Mouse (Mus musculus) adipocyte (in vitro differentiated cells): Measurements from ENCODE around the gene Lysmd3.
"Not testable (repeated sequence)": the region's sequence is repeated elsewhere in the genome, so short reads cannot be mapped to it uniquely, and the experiment has no call there.

ENCODE experiments used
- DNase-seq: peaks from one replicate; pipeline ENCODE4 v3.0.0-alpha.2; 2016; ENCODE audit warnings: low spot score

Lysmd3 gene

GRCm38 (mm10) chr13:81657351-81658052 is at the start of gene Lysmd3:
TSS of gene Lysmd3 (plus strand) at chr13:81657663.
- peak; percentile 86 for DNase-seq

GRCm38 (mm10) chr13:81610349-81610748 is 47.1 kb upstream of the Lysmd3 start:
- DNase-seq: no peak

- not testable (repeated sequence) for DNase-seq
Measured at GRCm38 (mm10) chr13:81627861-81628260, 29.6 kb upstream of the Lysmd3 start.

DNA sequence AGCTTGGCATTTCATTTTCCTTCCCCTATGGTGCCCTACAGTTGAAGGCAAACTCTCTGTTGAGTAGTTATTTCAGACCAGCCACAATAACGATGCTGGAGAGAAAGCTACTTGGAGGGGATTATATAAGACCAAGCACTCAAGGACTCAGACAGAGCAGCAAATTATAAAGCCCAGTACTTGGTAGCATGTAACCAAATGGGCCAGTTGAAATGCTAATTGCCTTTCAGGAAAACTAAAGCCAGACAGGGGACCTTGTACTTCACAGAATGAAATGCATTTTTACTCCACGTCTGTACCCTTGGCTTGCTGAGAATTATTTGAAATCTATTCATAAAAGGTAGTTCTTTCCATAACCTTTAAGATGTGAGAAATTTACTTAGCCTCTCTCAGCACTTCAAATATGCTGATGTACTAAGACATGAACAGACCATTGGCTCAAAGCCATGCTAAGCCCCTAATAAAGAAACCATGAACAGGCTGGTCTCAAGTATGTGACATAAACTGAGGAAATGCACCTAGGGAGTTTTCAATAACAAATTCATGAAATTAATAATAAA is 28.8 kb upstream of the Lysmd3 start:
- no peak for DNase-seq

DNA sequence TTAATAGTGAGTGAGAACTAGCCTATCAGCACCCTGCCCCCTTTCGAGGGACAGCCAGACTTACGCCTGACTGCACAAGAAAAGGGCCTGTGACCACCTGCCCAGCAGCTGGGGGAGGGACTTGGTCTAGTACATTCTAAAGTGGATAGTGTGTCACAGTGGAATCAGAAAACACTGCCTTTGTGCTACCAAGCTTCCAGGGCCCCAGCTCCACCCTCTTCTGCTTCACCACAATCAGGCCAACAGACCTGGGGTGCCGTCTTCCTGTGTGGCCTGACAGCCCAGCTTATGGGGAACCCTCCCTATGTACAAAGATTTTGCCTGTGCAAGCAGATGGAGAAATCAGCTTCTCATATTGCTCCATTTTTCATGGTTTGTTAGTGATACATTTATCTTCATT is 28.1 kb upstream of the Lysmd3 start:
- no peak for DNase-seq

- DNase-seq: no peak
Measured at GRCm38 (mm10) chr13:81630566-81630965, 26.9 kb upstream of the Lysmd3 start.

DNA sequence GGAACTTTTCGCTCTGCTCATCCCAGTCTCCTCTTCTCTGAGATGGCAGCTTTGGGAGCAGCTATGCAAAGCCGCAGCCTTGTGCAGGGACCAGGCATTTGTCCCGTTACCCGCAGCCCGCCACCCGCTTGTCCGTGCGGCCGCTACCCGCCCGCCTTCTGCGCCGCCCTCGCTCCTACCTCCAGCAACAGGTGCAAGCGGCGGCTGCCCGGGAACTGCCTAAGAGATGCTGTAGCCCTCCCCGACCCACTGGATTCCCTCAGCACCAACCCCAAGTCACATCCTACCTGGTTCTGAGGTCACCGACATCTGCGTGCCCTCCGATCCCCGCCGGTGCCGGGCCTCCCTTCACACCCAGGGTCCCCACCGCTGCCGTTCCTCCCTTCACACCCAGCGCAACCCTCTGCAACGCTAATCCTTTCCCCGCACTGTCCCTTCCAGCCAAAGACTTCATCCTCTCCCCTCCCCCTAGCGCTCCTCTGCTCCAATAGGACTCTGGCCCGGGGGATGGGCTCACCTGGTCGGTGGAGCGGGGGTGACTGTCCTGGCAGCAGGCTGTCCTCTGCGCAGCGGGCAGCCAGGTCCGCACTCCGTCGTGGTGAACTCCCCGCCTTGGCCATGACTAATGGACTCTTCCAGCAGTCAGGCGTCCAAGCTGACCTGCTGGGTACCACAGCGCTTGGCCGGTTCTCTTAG is 24.6 kb upstream of the Lysmd3 start, which contains the start of gene Adgrv1:
Gene Adgrv1 (minus strand): TSS at position 435 of the 696 bp plus-strand sequence.
- no peak for DNase-seq

GRCm38 (mm10) chr13:81639624-81640023 is 17.8 kb upstream of the Lysmd3 start:
- no peak for DNase-seq

DNA sequence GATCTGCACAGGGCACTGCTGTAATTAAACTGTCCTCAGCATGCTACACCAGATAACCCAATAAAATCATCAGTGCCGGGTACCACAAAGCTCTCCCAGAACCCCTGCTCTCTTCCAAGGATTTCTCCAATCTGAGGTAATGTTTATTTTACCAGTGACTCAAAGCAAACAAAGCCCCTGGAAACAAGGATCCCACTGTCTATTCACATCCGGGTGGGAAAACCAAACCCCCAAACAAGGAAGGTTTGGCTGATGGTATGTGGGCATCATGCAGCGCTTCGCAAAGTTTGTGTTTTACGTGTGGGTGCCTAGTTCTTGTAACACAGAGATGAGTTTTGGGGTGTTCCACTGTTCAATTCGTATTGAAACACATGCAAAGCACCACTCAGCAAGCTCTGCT is 16.6 kb upstream of the Lysmd3 start:
- DNase-seq: no peak

DNA sequence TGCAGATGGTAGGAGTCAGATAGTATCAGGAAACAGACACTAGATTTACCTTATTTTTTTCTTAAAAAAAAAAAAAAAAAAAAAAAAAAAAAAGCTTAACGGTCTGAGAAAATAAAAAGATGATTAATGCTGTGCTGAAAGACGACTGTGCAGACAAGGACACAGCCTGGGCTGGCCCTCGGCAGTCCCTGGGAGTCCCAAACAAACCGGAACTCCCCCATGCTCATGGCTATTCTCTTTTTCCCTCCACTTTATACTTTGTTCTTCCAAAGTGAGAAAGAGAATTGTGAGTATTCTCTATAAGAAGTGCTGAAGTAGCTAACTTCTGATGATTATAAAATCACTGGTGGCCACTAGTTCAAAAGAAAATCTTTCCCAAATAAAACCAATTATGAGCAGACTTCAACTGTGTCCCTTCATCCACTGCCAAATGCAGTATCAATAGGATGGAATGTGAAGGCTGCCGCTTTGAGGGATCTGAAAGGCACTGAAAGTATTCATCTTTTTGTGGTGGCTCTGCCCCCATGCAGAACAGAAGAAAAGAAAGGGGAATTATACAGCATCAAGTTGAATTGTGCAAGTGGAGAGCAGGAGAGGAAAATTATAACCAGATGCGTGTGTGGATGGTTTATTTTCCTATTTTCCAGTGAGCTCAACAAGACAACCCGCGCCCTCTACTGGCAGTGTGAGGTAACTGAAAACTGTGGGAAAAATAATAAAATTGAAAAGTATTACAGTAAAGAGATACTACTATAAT is 16.0 kb upstream of the Lysmd3 start:
- DNase-seq: peak; percentile 76

- no peak for DNase-seq
Measured at GRCm38 (mm10) chr13:81642491-81643149, 14.8 kb upstream of the Lysmd3 start.

GRCm38 (mm10) chr13:81644047-81644565 is 13.4 kb upstream of the Lysmd3 start:
- no peak for DNase-seq

- no peak for DNase-seq
Measured at GRCm38 (mm10) chr13:81646348-81646747, 11.1 kb upstream of the Lysmd3 start.

GRCm38 (mm10) chr13:81650382-81650781 is 7.1 kb upstream of the Lysmd3 start:
- DNase-seq: not testable (repeated sequence)

- DNase-seq: no peak
Measured at GRCm38 (mm10) chr13:81656091-81656850, 1.2 kb upstream of the Lysmd3 start.

DNA sequence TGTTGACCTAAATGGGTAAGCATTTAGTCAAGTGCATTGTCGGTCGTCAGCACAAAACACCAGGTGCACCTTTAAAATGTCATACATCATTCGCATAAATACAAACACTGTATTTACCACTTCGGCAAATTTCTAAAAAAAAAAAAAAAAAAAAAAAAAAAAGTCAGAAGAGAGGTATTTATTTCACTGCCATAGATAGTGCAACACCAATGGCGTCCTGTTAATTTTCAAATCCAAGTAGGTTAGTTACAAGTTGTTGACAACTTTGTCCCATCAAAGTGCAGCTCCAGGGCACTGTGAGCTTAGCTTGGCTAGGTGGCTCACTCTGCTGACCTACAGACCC is 484 bp upstream of the Lysmd3 start:
- no peak for DNase-seq

DNA sequence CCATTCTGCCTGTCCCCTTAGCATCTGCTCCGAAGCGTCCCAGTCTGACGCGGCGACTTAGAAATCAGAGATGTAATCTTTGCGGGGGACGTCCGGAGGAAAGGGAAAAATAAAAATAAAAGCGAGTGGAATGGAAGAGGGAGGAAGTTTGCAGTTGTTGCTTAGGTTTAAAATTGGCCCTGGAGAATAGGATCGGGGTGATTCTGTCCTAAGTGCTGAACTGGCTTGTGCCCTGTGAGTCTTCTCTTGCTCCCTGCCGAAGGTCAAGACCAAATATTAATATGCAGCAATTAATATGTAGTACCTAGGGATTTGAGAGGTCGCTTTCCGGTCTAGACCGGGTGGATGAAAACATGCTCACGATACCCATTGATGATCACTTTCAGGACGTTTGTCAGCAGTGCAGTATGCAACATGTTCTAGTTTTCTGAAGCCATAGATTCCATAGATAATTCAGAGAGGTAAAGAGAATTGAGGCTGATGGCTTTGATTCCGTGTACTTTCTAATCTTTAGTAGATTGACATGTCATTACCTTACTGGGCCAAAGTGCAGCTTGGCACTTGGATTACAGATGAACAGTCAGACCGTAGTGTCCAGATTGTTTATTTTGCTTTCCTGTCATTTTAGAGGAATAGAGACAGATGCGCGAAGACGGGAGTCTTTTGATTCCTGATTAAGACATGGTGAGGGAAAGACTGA is 740 bp downstream of the Lysmd3 start:
- peak; percentile 50 for DNase-seq

- DNase-seq: no peak
Measured at GRCm38 (mm10) chr13:81663566-81664330, 6.3 kb downstream of the Lysmd3 start.

- DNase-seq: peak; percentile 54
Measured at GRCm38 (mm10) chr13:81664331-81664698, 6.9 kb downstream of the Lysmd3 start.

DNA sequence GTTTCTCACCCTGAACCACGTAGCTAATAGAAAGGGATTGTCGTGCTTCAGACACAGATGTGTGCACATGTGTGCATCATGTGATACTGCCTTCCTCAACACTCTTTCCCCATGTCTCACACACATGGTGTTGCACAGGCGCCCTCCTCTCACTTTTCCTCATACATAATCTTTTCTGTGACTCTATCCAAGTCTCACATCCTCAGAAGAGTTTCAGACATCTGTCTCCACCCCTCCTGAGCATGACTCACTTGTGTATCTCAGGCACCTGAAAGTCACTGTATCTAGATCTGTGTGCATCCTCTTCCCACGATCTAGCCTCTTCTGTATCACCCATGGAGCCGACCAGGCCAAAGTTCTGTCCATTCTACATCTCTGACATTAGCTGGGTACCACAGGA is 10.2 kb downstream of the Lysmd3 start:
- DNase-seq: no peak
